Mouse (Mus musculus): ENCODE data around the gene Igfbp4. TPM values are rescaled to one million over a fixed set of nuclear protein-coding genes. Genes with fewer than 3 reads are reported as not detected.

Igfbp4 gene
- polyA plus RNA-seq, 1 experiment from 2014 or later: 228 TPM

GRCm38 (mm10) chr11:99065979-99066378 lies 24.9 kb downstream of the Igfbp4 start:
- 0 out of 2 replicates have a peak overlapping the region, but pooled peaks have one; percentile 24 for H3K27ac ChIP-seq (replicated peaks)

GRCm38 (mm10) chr11:99067591-99067990 lies 26.5 kb downstream of the Igfbp4 start:
- Histone ChIP-seq H3K4me2 (replicated peaks; ENCODE audit: low read depth) (no peak overlapping the region), H3K36me3 (ENCODE audit: control insufficient read depth, insufficient read depth, low read length) (no peaks in the 10 kb centered on the region), H3K27me3 (ENCODE audit: control insufficient read depth, insufficient read depth, low read length) (no peaks in the 10 kb centered on the region), H3K4me3 (ENCODE audit: low read depth, low read length) (no peak overlapping the region), H3K27ac (replicated peaks) (no peak overlapping the region), H3K9ac (ENCODE audit: low read length) (no peak overlapping the region), H3K9me3 (ENCODE audit: control insufficient read depth, low read length) (no peaks in the 10 kb centered on the region), H3K4me1 (replicated peaks; ENCODE audit: control insufficient read depth, insufficient read depth) (no peaks in the 10 kb centered on the region)
- 85% methylated on average over 8 of the region's 8 CpGs for WGBS
- ATAC-seq (ENCODE audit: low FRiP score, low TSS enrichment) (no peak), DNase-seq (ENCODE audit: low spot score) (no peak)
- TF ChIP-seq EP300 (optimal IDR thresholded peaks at IDR 0.05): no peak
- TF ChIP-seq CTCF (IDR thresholded peaks at IDR 0.05; ENCODE audit: low read depth): no peak

More at GRCm38 (mm10) chr11:99065979-99066378, 24.9 kb downstream of the Igfbp4 start:
- ATAC-seq (ENCODE audit: low FRiP score, low TSS enrichment) (peak; percentile 67), DNase-seq (ENCODE audit: low spot score) (peak; percentile 83)
- Histone ChIP-seq H3K9ac (ENCODE audit: low read length) (no peak overlapping the region), H3K27me3 (ENCODE audit: control insufficient read depth, insufficient read depth, low read length) (no peaks in the 10 kb centered on the region), H3K36me3 (ENCODE audit: control insufficient read depth, insufficient read depth, low read length) (no peaks in the 10 kb centered on the region), H3K4me1 (replicated peaks; ENCODE audit: control insufficient read depth, insufficient read depth) (no peaks in the 10 kb centered on the region), H3K4me3 (ENCODE audit: low read depth, low read length) (no peak overlapping the region), H3K4me2 (replicated peaks; ENCODE audit: low read depth) (no peak overlapping the region), H3K9me3 (ENCODE audit: control insufficient read depth, low read length) (no peaks in the 10 kb centered on the region)
- 17% methylated on average over 2 of the region's 2 CpGs for WGBS
- TF ChIP-seq CTCF (IDR thresholded peaks at IDR 0.05; ENCODE audit: low read depth): peak; percentile 100
- no peak for TF ChIP-seq EP300 (optimal IDR thresholded peaks at IDR 0.05)

- TF ChIP-seq CTCF (IDR thresholded peaks at IDR 0.05; ENCODE audit: low read depth) (no peak), EP300 (optimal IDR thresholded peaks at IDR 0.05) (no peak)
- Histone ChIP-seq H3K4me3 (ENCODE audit: low read depth, low read length) (no peak overlapping the region), H3K27ac (replicated peaks) (no peak overlapping the region), H3K27me3 (ENCODE audit: control insufficient read depth, insufficient read depth, low read length) (no peaks in the 10 kb centered on the region), H3K36me3 (ENCODE audit: control insufficient read depth, insufficient read depth, low read length) (no peaks in the 10 kb centered on the region), H3K9ac (ENCODE audit: low read length) (no peak overlapping the region), H3K9me3 (ENCODE audit: control insufficient read depth, low read length) (no peaks in the 10 kb centered on the region), H3K4me1 (replicated peaks; ENCODE audit: control insufficient read depth, insufficient read depth) (no peaks in the 10 kb centered on the region), H3K4me2 (replicated peaks; ENCODE audit: low read depth) (no peak overlapping the region)
- DNase-seq (ENCODE audit: low spot score): no peak
- no peak for ATAC-seq (ENCODE audit: low FRiP score, low TSS enrichment)
- WGBS: 78% methylated on average over 5 of the region's 5 CpGs
Observed at GRCm38 (mm10) chr11:99068455-99068854, 27.4 kb downstream of the Igfbp4 start.

- no peaks in the 10 kb centered on the region for H3K4me1 ChIP-seq (replicated peaks; ENCODE audit: control insufficient read depth, insufficient read depth)
- H3K9ac ChIP-seq (ENCODE audit: low read length): no peak overlapping the region
- no peak for ATAC-seq (ENCODE audit: low FRiP score, low TSS enrichment)
- no peak for DNase-seq (ENCODE audit: low spot score)
- no peak overlapping the region for H3K4me2 ChIP-seq (replicated peaks; ENCODE audit: low read depth)
- 28% methylated on average over 6 of the region's 6 CpGs for WGBS
- H3K27me3 ChIP-seq (ENCODE audit: control insufficient read depth, insufficient read depth, low read length): no peaks in the 10 kb centered on the region
- H3K4me3 ChIP-seq (ENCODE audit: low read depth, low read length): no peak overlapping the region
- no peak overlapping the region for H3K27ac ChIP-seq (replicated peaks)
- H3K9me3 ChIP-seq (ENCODE audit: control insufficient read depth, low read length): no peaks in the 10 kb centered on the region
- TF ChIP-seq EP300 (optimal IDR thresholded peaks at IDR 0.05) (no peak), CTCF (IDR thresholded peaks at IDR 0.05; ENCODE audit: low read depth) (no peak)
- no peaks in the 10 kb centered on the region for H3K36me3 ChIP-seq (ENCODE audit: control insufficient read depth, insufficient read depth, low read length)
Observed at GRCm38 (mm10) chr11:99071866-99072265, 30.8 kb downstream of the Igfbp4 start.

- Histone ChIP-seq H3K4me2 (replicated peaks; ENCODE audit: low read depth) (no peak overlapping the region), H3K27ac (replicated peaks) (no peak overlapping the region), H3K4me1 (replicated peaks; ENCODE audit: control insufficient read depth, insufficient read depth) (no peaks in the 10 kb centered on the region), H3K4me3 (ENCODE audit: low read depth, low read length) (no peak overlapping the region), H3K9me3 (ENCODE audit: control insufficient read depth, low read length) (no peaks in the 10 kb centered on the region), H3K27me3 (ENCODE audit: control insufficient read depth, insufficient read depth, low read length) (no peaks in the 10 kb centered on the region), H3K9ac (ENCODE audit: low read length) (no peak overlapping the region), H3K36me3 (ENCODE audit: control insufficient read depth, insufficient read depth, low read length) (no peaks in the 10 kb centered on the region)
- TF ChIP-seq CTCF (IDR thresholded peaks at IDR 0.05; ENCODE audit: low read depth) (no peak), EP300 (optimal IDR thresholded peaks at IDR 0.05) (no peak)
- ATAC-seq (ENCODE audit: low FRiP score, low TSS enrichment): no peak
- 67% methylated on average over 5 of the region's 5 CpGs for WGBS
- DNase-seq (ENCODE audit: low spot score): no peak
Observed at GRCm38 (mm10) chr11:99073781-99074180, 32.7 kb downstream of the Igfbp4 start.

- no peaks in the 10 kb centered on the region for H3K36me3 ChIP-seq (ENCODE audit: control insufficient read depth, insufficient read depth, low read length)
- H3K4me2 ChIP-seq (replicated peaks; ENCODE audit: low read depth): no peak overlapping the region
- H3K27me3 ChIP-seq (ENCODE audit: control insufficient read depth, insufficient read depth, low read length): no peaks in the 10 kb centered on the region
- H3K27ac ChIP-seq (replicated peaks): no peak overlapping the region
- TF ChIP-seq CTCF (IDR thresholded peaks at IDR 0.05; ENCODE audit: low read depth): no peak
- no peak for TF ChIP-seq EP300 (optimal IDR thresholded peaks at IDR 0.05)
- no peaks in the 10 kb centered on the region for H3K9me3 ChIP-seq (ENCODE audit: control insufficient read depth, low read length)
- 37% methylated on average over 5 of the region's 5 CpGs for WGBS
- no peak for DNase-seq (ENCODE audit: low spot score)
- no peak overlapping the region for H3K9ac ChIP-seq (ENCODE audit: low read length)
- ATAC-seq (ENCODE audit: low FRiP score, low TSS enrichment): peak; percentile 65
- no peak overlapping the region for H3K4me3 ChIP-seq (ENCODE audit: low read depth, low read length)
- H3K4me1 ChIP-seq (replicated peaks; ENCODE audit: control insufficient read depth, insufficient read depth): no peaks in the 10 kb centered on the region; the same call in 1 of the 2 replicates
Observed at GRCm38 (mm10) chr11:99076744-99077319, 35.8 kb downstream of the Igfbp4 start.

All from stomach, postnatal 0 days (tissue).